Mouse (Mus musculus) cerebellum, adult 2 months (tissue): ENCODE results near the gene Orm3. TPM values are rescaled to one million over a fixed set of nuclear protein-coding genes. Genes with fewer than 3 reads are reported as not detected.
"Not testable (repeated sequence)": the region's sequence is repeated elsewhere in the genome, so short reads cannot be mapped to it uniquely, and the experiment has no call there.

Source experiments
- DNase-seq, 2 experiments: peaks; one replicate each; pipeline ENCODE4 v3.0.0; 2021
- H3K27ac ChIP-seq: fragments of 200-500 bp; 2 replicates; pipeline ENCODE4 v1.5.1; 2012; ENCODE audit warnings: low read length, control low read depth, inconsistent platforms; ENCODE audit not compliant: insufficient read depth
- H3K27me3 ChIP-seq: fragments of 200-500 bp; 2 replicates; pipeline ENCODE4 v1.6.1; 2012; ENCODE audit warnings: inconsistent platforms, mild to moderate bottlenecking, low read length, moderate library complexity; ENCODE audit not compliant: control insufficient read depth, insufficient read depth
- H3K4me1 ChIP-seq: fragments of 200-500 bp; 2 replicates; pipeline ENCODE4 v1.6.1; 2011; ENCODE audit warnings: low read length; ENCODE audit not compliant: control insufficient read depth, insufficient read depth
- H3K4me3 ChIP-seq: fragments of 200-500 bp; replicated peaks from 2 replicates; pipeline ENCODE3; 2011; ENCODE audit warnings: mild to moderate bottlenecking, low read depth, low read length, control low read depth; ENCODE audit not compliant: insufficient read depth
- CTCF ChIP-seq: fragments of 200-500 bp; IDR thresholded peaks from 2 replicates; pipeline ENCODE4 v1.5.1; 2011; ENCODE audit warnings: low read depth, mild to moderate bottlenecking, control low read depth, low read length, moderate library complexity, borderline replicate concordance; ENCODE audit not compliant: insufficient read depth
- POLR2A ChIP-seq: fragments of 200-500 bp; IDR thresholded peaks from 2 replicates; pipeline ENCODE4 v1.6.1; 2011; ENCODE audit warnings: low read length, control low read depth, borderline replicate concordance; ENCODE audit not compliant: insufficient read depth
- WGBS: fragments of 180-500 bp; shearing (Covaris S2); methylation state at CpG from one replicate; pipeline ENCODE4 v1.1.7; 2018; 5-methylcytosine and 5-hydroxymethylcytosine counted together
- polyA plus RNA-seq: library from polyadenylated mRNA; depleted of rRNA; stranded (reverse); fragments of >200 nt; gene quantifications from 2 replicates; pipeline ENCODE4 v1.2.3, GENCODE M21; 2012

Gene Orm3
- polyA plus RNA-seq, 1 experiment: not detected

DNA sequence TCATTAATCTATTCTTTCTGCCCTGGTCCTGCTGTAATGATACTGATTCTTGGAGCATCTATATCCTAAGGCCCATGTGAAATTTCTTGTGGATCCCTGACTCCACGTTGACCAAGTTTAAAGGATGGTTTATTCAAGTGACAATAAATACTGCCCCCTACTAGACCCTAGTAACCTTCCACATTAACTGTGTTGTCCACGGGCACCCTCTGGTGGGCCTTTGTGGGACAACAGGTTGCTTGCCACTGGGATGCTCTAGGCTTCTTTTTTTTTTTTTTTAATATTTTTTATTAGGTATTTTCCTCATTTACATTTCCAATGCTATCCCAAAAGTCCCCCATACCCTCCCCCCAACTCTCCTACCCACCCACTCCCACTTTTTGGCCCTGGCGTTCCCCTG lies 36.4 kb upstream of the Orm3 start:
- H3K4me3 ChIP-seq, H3K4me1 ChIP-seq, H3K27ac ChIP-seq, H3K27me3 ChIP-seq: not testable (repeated sequence)
- peak; percentile 81 for TF ChIP-seq CTCF
- DNase-seq: peak; percentile 47 to 75
- 22% methylated on average over 3 of the region's 3 CpGs for WGBS

DNA sequence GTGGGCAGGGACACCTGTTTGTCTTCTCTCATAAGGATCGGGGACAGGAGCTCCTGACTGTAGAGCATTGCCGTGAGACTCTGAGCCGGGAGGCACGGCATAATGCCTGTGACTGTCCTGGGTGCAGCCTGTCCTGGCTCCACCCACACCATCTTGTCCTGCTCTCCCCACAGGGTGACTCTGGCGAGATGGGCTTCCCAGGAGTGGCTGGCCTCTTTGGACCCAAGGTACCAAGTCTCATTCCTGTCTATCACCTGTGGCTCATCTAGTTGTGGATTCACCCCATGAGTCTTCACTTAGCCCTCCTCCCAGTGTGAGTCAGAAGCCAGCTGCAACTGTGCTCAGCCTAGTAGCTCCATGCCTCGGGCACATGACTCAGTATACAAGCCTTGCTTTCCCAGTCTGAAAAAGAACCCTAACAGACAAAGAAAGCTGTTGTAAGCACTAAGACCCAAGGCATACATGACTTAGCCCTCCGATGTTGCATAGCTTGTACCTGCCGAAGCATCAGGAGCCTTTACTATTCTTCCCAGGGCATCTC lies 32.6 kb upstream of the Orm3 start:
- WGBS: 86% methylated on average over 8 of the region's 8 CpGs
- no peak for TF ChIP-seq CTCF
- no peak for TF ChIP-seq POLR2A
- H3K4me1 ChIP-seq: no peaks in the 10 kb centered on the region
- H3K27me3 ChIP-seq: no peaks in the 10 kb centered on the region
- no peak overlapping the region for H3K27ac ChIP-seq
- DNase-seq: no peak
- no peak overlapping the region for H3K4me3 ChIP-seq

GRCm38 (mm10) chr4:63333403-63333802 lies 22.6 kb upstream of the Orm3 start:
- H3K27ac ChIP-seq: no peak overlapping the region

DNA sequence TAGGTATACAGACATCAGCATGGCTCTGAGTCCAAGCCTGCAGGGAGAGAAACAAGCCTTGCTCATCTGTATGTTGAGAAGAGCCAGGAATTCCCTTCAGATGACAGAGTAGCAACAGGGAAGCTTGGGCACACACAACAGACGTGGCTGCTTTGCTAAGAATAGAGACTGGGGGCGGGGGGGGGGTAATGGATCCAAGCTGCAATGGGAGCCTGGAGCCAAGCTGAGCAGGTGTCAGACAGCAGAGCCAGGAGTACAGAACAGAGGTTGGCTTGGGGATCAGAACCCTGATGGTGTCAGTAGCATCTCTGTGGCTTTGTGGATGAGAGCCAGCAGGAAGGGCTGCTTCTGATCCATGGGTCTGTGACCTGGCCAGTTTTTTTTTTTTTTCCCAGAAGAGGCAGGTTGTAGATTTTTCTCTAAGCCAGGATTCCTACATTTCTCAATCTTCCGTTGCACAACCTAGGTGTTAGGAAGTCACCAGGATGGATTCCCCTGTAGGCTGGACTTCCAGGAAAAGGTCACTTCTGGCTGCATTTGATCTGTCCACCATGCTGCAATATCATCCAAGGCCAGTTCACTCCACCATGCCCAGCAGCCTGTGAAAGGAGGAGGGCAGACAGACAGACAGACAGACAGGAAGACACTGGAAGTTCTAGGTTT lies 17.4 kb upstream of the Orm3 start:
- no peaks in the 10 kb centered on the region for H3K27me3 ChIP-seq
- peak in 1 of 2 experiments; percentile 32 for DNase-seq
- TF ChIP-seq POLR2A (no peak), CTCF (no peak)
- no peaks in the 10 kb centered on the region for H3K4me1 ChIP-seq
- 14% methylated on average over 3 of the region's 3 CpGs for WGBS
- no peak overlapping the region for H3K27ac ChIP-seq
- no peak overlapping the region for H3K4me3 ChIP-seq

More at GRCm38 (mm10) chr4:63333403-63333802, 22.6 kb upstream of the Orm3 start:
- 56% methylated on average over 4 of the region's 4 CpGs for WGBS
- DNase-seq: no peak
- H3K27me3 ChIP-seq: no peaks in the 10 kb centered on the region
- H3K4me3 ChIP-seq: no peak overlapping the region
- TF ChIP-seq POLR2A (no peak), CTCF (no peak)
- H3K4me1 ChIP-seq: no peaks in the 10 kb centered on the region

DNA sequence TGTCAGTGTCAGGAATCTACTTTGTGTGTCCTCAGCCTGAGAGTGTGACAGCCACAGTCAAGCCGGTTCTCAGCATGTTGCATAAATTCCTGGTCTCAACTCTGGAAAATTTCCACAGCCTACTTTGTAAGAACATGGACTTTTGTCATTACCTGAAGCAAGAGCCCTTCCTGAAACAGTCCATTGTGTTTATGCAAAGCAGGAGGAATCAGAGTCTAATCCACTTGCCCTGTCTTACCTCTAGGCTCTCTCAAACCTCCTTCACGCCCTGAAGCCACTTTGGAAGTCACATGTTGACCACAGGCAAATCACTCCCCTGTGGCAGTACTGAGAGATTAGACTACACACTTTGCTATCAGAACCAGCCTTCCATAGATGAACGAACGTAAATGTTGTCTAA lies 13.5 kb upstream of the Orm3 start:
- WGBS: 81% methylated on average over 4 of the region's 4 CpGs
- H3K27me3 ChIP-seq: no peaks in the 10 kb centered on the region
- H3K27ac ChIP-seq: no peak overlapping the region
- TF ChIP-seq POLR2A: no peak
- TF ChIP-seq CTCF: no peak
- H3K4me1 ChIP-seq: no peaks in the 10 kb centered on the region
- no peak for DNase-seq
- no peak overlapping the region for H3K4me3 ChIP-seq

GRCm38 (mm10) chr4:63343608-63344007 lies 12.4 kb upstream of the Orm3 start:
- no peak overlapping the region for H3K4me3 ChIP-seq
- H3K4me1 ChIP-seq: no peaks in the 10 kb centered on the region
- no peak for DNase-seq
- 86% methylated on average over 3 of the region's 3 CpGs for WGBS
- TF ChIP-seq CTCF: no peak
- no peak for TF ChIP-seq POLR2A
- no peak overlapping the region for H3K27ac ChIP-seq
- H3K27me3 ChIP-seq: no peaks in the 10 kb centered on the region

GRCm38 (mm10) chr4:63344295-63344694 lies 11.7 kb upstream of the Orm3 start, which contains the start of gene Orm1:
Gene Orm1 (plus strand): TSS chr4:63344560.
- WGBS: 56% methylated on average over 8 of the region's 8 CpGs
- no peaks in the 10 kb centered on the region for H3K27me3 ChIP-seq
- no peaks in the 10 kb centered on the region for H3K4me1 ChIP-seq
- no peak within 1 kb of the TSS for H3K27ac ChIP-seq
- no peak within 1 kb of the TSS for H3K4me3 ChIP-seq
- DNase-seq: no peak
- TF ChIP-seq POLR2A (no peak), CTCF (no peak)

- TF ChIP-seq CTCF (no peak), POLR2A (no peak)
- DNase-seq: no peak
- H3K27me3 ChIP-seq: no peaks in the 10 kb centered on the region
- no peak overlapping the region for H3K27ac ChIP-seq
- no peaks in the 10 kb centered on the region for H3K4me1 ChIP-seq
- no peak overlapping the region for H3K4me3 ChIP-seq
These were observed 10.7 kb upstream of the Orm3 start for GRCm38 (mm10) chr4:63345261-63345660.
